Mouse (Mus musculus) liver, postnatal 0 days (tissue): ENCODE results near the gene Tmem40. TPM values are rescaled to one million over a fixed set of nuclear protein-coding genes. Genes with fewer than 3 reads are reported as not detected.
A peak's percentile ranks its signal among the peaks of the same experiment; 100 is the strongest.

ENCODE experiments used
- ATAC-seq: fragments of 200-750 bp; cut with Nextera tagmentation; 2 replicates; pipeline ENCODE4 v1.8.0; 2017; ENCODE audit warnings: mild to moderate bottlenecking, moderate library complexity
- DNase-seq: peaks from one replicate; pipeline ENCODE4 v3.0.0-alpha.2; 2016
- H3K27ac ChIP-seq: fragments of 300-500 bp; sonication (generic); 2 replicates; pipeline ENCODE4 v1.5.1; 2014; ENCODE audit warnings: antibody characterized with exemption, moderate library complexity, mild to moderate bottlenecking, low read depth
- H3K27me3 ChIP-seq: fragments of 300-500 bp; sonication (generic); 2 replicates; pipeline ENCODE4 v1.6.1; 2014; ENCODE audit warnings: low read length, control low read depth, mixed read lengths; ENCODE audit not compliant: insufficient read depth
- H3K36me3 ChIP-seq: fragments of 300-500 bp; sonication (generic); replicated peaks from 2 replicates; pipeline ENCODE4 v1.6.1; 2014; ENCODE audit warnings: mild to moderate bottlenecking, control low read depth, low read length, moderate library complexity, mixed read lengths; ENCODE audit not compliant: insufficient read depth
- H3K4me1 ChIP-seq: fragments of 300-500 bp; sonication (generic); 2 replicates; pipeline ENCODE4 v1.6.1; 2014; ENCODE audit warnings: antibody characterized with exemption, mild to moderate bottlenecking, control low read depth; ENCODE audit not compliant: insufficient read depth
- H3K4me2 ChIP-seq: fragments of 300-500 bp; sonication (generic); 2 replicates; pipeline ENCODE4 v1.6.1; 2014; ENCODE audit warnings: low read depth, mild to moderate bottlenecking, low read length, moderate library complexity, mixed read lengths
- H3K4me3 ChIP-seq: fragments of 300-500 bp; sonication (generic); 2 replicates; pipeline ENCODE4 v1.5.1; 2014; ENCODE audit warnings: low read depth, low read length
- H3K9ac ChIP-seq: fragments of 300-500 bp; sonication (generic); replicated peaks from 2 replicates; pipeline ENCODE4 v1.6.1; 2014; ENCODE audit warnings: mild to moderate bottlenecking, moderate library complexity
- H3K9me3 ChIP-seq: fragments of 300-500 bp; sonication (generic); 2 replicates; pipeline ENCODE4 v1.6.1; 2016; ENCODE audit warnings: mild to moderate bottlenecking, control low read depth, low read length, mixed read lengths
- CTCF ChIP-seq: sonication (generic); IDR thresholded peaks from 2 replicates; pipeline ENCODE4 v1.5.1; 2016; ENCODE audit warnings: antibody characterized with exemption, low read depth
- EP300 ChIP-seq: IDR thresholded peaks from 2 replicates; pipeline ENCODE4 v1.6.1; 2016; ENCODE audit warnings: antibody characterized with exemption, low read depth, mild to moderate bottlenecking
- WGBS: fragments of 180-500 bp; shearing (Covaris S2); extraction: QIAGEN DNeasy Blood & Tissue Kit; methylation state at CpG from one replicate; pipeline ENCODE4 v1.1.7; 2014; ENCODE audit not compliant: insufficient replicate concordance; 5-methylcytosine and 5-hydroxymethylcytosine counted together
- polyA plus RNA-seq: library from polyadenylated mRNA; unstranded; fragments of >200 nt; fragmentation: Nextera tagmentation; extraction: Ambion mirVana; gene quantifications from 2 replicates; pipeline ENCODE4 v1.2.1, GENCODE M21; 2015

Tmem40 gene
- polyA plus RNA-seq, 1 experiment from 2014 or later, result 21.2 TPM

- 54% methylated on average over 4 of the region's 4 CpGs for WGBS
- Histone ChIP-seq H3K36me3 (no peaks in the 10 kb centered on the region), H3K9me3 (no peaks in the 10 kb centered on the region), H3K4me2 (no peak overlapping the region), H3K27me3 (no peaks in the 10 kb centered on the region), H3K4me3 (no peak overlapping the region), H3K9ac (no peak overlapping the region), H3K4me1 (peaks cover 39% of the 10 kb centered on the region), H3K27ac (no peak overlapping the region)
- ATAC-seq (no peak), DNase-seq (no peak)
- TF ChIP-seq CTCF (no peak), EP300 (no peak)
Observed at GRCm38 (mm10) chr6:115760982-115761381, 1.2 kb downstream of the Tmem40 start.

DNA sequence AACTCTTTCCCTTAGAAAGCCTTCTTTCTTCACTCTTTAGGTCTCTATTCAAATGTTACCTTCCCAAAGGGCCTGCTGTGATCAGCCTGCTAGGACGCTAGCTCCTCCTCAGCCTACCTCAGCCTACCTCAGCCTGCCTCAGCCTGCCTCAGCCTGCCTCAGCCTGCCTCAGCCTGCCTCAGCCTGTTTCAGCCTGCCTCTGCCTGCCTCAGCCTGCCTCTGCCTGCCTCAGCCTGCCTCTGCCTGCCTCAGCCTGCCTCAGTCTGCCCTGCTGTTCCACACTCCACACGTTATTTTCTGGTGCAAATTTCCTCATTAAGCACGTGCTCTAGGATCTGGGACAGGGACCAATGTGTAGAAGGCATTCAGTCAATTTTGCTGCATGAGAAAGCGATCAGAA, 2.1 kb downstream of the Tmem40 start:
- Histone ChIP-seq H3K4me1 (peaks cover 46% of the 10 kb centered on the region), H3K9ac (no peak overlapping the region), H3K36me3 (no peaks in the 10 kb centered on the region), H3K4me3 (no peak overlapping the region), H3K27ac (peak overlapping the region; percentile 79), H3K27me3 (no peaks in the 10 kb centered on the region), H3K9me3 (no peaks in the 10 kb centered on the region), H3K4me2 (no peak overlapping the region)
- DNase-seq, result no peak
- TF ChIP-seq EP300 (no peak), CTCF (no peak)
- WGBS, result 94% methylated on average over 4 of the region's 4 CpGs
- ATAC-seq, result no peak

GRCm38 (mm10) chr6:115759461-115759860, 2.7 kb downstream of the Tmem40 start:
- H3K4me1 ChIP-seq, result peaks cover 46% of the 10 kb centered on the region
- no peak overlapping the region for H3K9ac ChIP-seq
- no peaks in the 10 kb centered on the region for H3K36me3 ChIP-seq
- H3K4me3 ChIP-seq, result no peak overlapping the region; the same call in 1 of the 2 replicates
- no peak for TF ChIP-seq EP300
- no peak for TF ChIP-seq CTCF
- DNase-seq, result peak; percentile 54
- no peaks in the 10 kb centered on the region for H3K9me3 ChIP-seq
- no peaks in the 10 kb centered on the region for H3K27me3 ChIP-seq
- WGBS, result 22% methylated on average over 5 of the region's 5 CpGs
- peak overlapping the region; percentile 74 for H3K4me2 ChIP-seq
- peak; percentile 48 for ATAC-seq
- peak overlapping the region; percentile 79 for H3K27ac ChIP-seq

GRCm38 (mm10) chr6:115758981-115759435, 3.2 kb downstream of the Tmem40 start:
- DNase-seq, result peak; percentile 85
- 46% methylated on average over 9 of the region's 9 CpGs for WGBS
- Histone ChIP-seq H3K36me3 (no peaks in the 10 kb centered on the region), H3K9ac (peak overlapping the region; percentile 59), H3K27ac (peak overlapping the region; percentile 79), H3K4me2 (peak overlapping the region; percentile 74), H3K9me3 (no peaks in the 10 kb centered on the region), H3K4me3 (peak overlapping the region; percentile 38), H3K27me3 (no peaks in the 10 kb centered on the region), H3K4me1 (peaks cover 43% of the 10 kb centered on the region)
- TF ChIP-seq EP300 (no peak), CTCF (0 out of 2 replicates have a peak, but pooled peaks have one; percentile 9)
- peak; percentile 87 for ATAC-seq

- ATAC-seq, result peak; percentile 54
- no peak overlapping the region for H3K4me3 ChIP-seq
- H3K4me2 ChIP-seq, result peak overlapping the region; percentile 58
- peak overlapping the region; percentile 39; the same call in 1 of the 2 replicates for H3K27ac ChIP-seq
- H3K4me1 ChIP-seq, result peaks cover 24% of the 10 kb centered on the region
- no peak for DNase-seq
- no peaks in the 10 kb centered on the region for H3K36me3 ChIP-seq
- TF ChIP-seq EP300 (peak; percentile 59; the same call in 1 of the 2 replicates), CTCF (no peak)
- WGBS, result 52% methylated on average over 7 of the region's 7 CpGs
- H3K9ac ChIP-seq, result peak overlapping the region; percentile 36
- H3K9me3 ChIP-seq, result no peaks in the 10 kb centered on the region
- no peaks in the 10 kb centered on the region for H3K27me3 ChIP-seq
Observed at GRCm38 (mm10) chr6:115755536-115755935, 6.7 kb downstream of the Tmem40 start.

DNA sequence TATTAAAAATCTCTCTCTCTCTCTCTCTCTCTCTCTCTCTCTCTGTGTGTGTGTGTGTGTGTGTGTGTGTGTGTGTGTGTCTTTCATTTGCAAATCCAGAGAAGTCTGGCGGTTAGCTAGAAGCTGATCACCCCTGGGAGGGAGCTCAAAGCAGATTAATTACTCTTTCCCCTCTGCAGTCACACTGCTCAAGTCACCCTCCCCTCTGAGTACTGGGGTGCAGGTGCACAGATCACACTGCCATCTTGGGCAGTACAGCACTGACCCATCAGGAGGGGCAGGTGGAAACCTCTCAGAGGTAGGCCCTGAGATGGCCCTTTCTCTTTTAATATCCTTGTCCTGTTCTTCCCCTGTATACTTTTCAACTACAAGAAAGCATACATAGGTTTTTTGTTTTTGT, 15.9 kb downstream of the Tmem40 start:
- no peak overlapping the region for H3K27ac ChIP-seq
- no peaks in the 10 kb centered on the region for H3K9me3 ChIP-seq
- H3K27me3 ChIP-seq, result no peaks in the 10 kb centered on the region
- 50% methylated on average over 1 of the region's 1 CpGs for WGBS
- H3K36me3 ChIP-seq, result no peaks in the 10 kb centered on the region; the same call in 1 of the 2 replicates
- DNase-seq (no peak), ATAC-seq (no peak)
- TF ChIP-seq CTCF, result no peak
- TF ChIP-seq EP300, result no peak
- H3K4me3 ChIP-seq, result no peak overlapping the region
- H3K4me1 ChIP-seq, result peaks cover 12% of the 10 kb centered on the region
- H3K9ac ChIP-seq, result no peak overlapping the region
- no peak overlapping the region for H3K4me2 ChIP-seq

GRCm38 (mm10) chr6:115743569-115743968, 18.6 kb downstream of the Tmem40 start:
- DNase-seq (peak; percentile 70), ATAC-seq (peak; percentile 90)
- no peak overlapping the region; the same call in 1 of the 2 replicates for H3K27ac ChIP-seq
- no peak overlapping the region for H3K4me2 ChIP-seq
- 6% methylated on average over 1 of the region's 1 CpGs for WGBS
- H3K36me3 ChIP-seq, result peaks cover 10% of the 10 kb centered on the region; the same call in 1 of the 2 replicates
- H3K9me3 ChIP-seq, result no peaks in the 10 kb centered on the region
- no peak overlapping the region for H3K9ac ChIP-seq
- peaks cover 12% of the 10 kb centered on the region for H3K4me1 ChIP-seq
- 0 out of 2 replicates have a peak, but pooled peaks have one; percentile 21 for TF ChIP-seq CTCF
- TF ChIP-seq EP300, result no peak
- no peaks in the 10 kb centered on the region for H3K27me3 ChIP-seq
- H3K4me3 ChIP-seq, result no peak overlapping the region
